Mouse (Mus musculus): ENCODE measurements around the gene Hsph1. TPM values are rescaled to one million over a fixed set of nuclear protein-coding genes. Genes with fewer than 3 reads are reported as not detected.

Gene Hsph1
- polyA plus RNA-seq, 1 experiment: 124 TPM

DNA sequence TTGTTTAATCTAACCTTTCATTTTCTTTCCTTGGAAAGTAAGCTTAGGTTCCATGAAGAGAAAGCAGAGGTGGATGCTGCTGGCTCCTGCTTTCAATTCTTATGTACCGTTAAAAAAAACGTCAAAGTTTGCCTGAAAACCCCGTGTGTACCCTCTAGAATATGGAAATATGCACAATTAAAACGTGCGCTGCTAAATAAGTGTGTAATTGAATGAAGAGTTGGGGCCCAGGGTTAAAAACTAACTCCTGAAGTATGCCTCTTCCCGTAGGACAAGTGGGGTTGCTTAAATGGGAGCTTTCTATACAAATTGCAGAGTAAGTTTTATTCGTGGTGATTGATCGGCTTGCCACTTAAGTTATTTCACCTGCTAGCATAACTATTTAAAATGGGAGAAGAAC is 1.1 kb upstream of the Hsph1 start:
- Histone ChIP-seq H3K27me3 (ENCODE audit: control insufficient read depth, insufficient read depth, low read length) (no peaks in the 10 kb centered on the region), H3K4me3 (replicated peaks; ENCODE audit: insufficient read depth, low read depth, low read length) (no peak overlapping the region), H3K27ac (ENCODE audit: insufficient read depth, low read length) (no peak overlapping the region), H3K4me1 (ENCODE audit: control insufficient read depth, insufficient read depth, low read length) (no peaks in the 10 kb centered on the region)
- no peak for TF ChIP-seq POLR2A (IDR thresholded peaks at IDR 0.05; ENCODE audit: borderline replicate concordance, insufficient read depth, low read length)
- TF ChIP-seq CTCF (IDR thresholded peaks at IDR 0.05; ENCODE audit: borderline replicate concordance, insufficient read depth, low read depth, low read length): no peak
- DNase-seq: no peak
- 45% methylated on average over 8 of the region's 8 CpGs for WGBS

DNA sequence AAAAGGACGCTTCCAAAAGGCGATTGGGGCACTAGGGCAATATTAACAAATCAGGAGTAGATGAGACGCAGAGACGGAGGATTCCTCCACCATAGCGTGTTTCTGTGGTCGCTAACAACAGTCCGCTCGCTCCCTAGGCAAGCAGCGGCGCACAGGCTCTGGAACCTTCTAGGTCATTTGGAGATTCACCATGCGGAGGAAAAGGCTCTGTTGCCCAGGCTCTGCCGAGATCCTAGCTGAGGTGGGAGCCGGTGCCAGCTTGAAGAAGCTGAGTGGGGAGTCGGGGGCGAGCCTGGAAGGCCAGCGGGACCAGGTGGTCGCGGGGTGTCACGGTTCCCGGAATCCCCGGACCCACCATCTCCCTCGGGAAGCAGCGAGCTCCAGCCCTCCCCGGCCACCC is 620 bp downstream of the Hsph1 start:
- DNase-seq: no peak
- H3K4me3 ChIP-seq (replicated peaks; ENCODE audit: insufficient read depth, low read depth, low read length): peak overlapping the region; percentile 83
- H3K4me1 ChIP-seq (ENCODE audit: control insufficient read depth, insufficient read depth, low read length): no peaks in the 10 kb centered on the region
- H3K27me3 ChIP-seq (ENCODE audit: control insufficient read depth, insufficient read depth, low read length): no peaks in the 10 kb centered on the region
- peak overlapping the region; percentile 51 for H3K27ac ChIP-seq (ENCODE audit: insufficient read depth, low read length)
- no peak for TF ChIP-seq POLR2A (IDR thresholded peaks at IDR 0.05; ENCODE audit: borderline replicate concordance, insufficient read depth, low read length)
- no peak for TF ChIP-seq CTCF (IDR thresholded peaks at IDR 0.05; ENCODE audit: borderline replicate concordance, insufficient read depth, low read depth, low read length)
- WGBS: 1% methylated on average over 24 of the region's 24 CpGs

DNA sequence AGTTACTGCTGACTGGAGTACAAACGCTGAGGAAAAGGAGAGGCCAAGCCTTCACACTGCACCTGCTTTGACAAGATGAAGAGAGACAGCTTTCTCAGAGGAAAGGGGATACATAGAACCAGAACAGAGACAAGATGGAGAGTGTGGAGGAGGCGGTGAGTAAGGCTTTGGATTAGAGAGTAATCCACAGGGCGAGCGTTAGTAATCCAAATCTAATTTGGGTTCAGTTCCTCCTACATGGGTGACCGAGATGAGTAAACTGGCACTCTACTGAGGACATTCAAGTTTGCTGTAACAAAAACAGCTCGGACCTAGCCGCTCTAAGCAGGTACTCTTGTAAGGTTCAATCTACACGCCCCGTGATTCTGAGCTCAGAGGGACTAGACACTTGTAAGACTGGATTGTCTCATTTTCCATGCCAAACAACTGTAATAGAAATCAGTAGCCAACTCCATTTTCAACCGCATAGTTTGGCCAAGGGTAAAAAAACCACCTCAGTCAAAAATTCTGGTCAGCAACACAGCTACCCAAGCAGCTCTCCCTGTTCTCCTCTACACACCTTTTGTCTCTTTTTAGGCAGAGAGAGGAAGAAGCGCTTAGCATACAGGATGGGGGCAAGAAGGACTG is 1.7 kb downstream of the Hsph1 start:
- WGBS: 40% methylated on average over 11 of the region's 11 CpGs
- no peak overlapping the region for H3K27ac ChIP-seq (ENCODE audit: insufficient read depth, low read length)

GRCm38 (mm10) chr5:149625547-149625946 is 10.6 kb downstream of the Hsph1 start:
- H3K4me1 ChIP-seq (ENCODE audit: control insufficient read depth, insufficient read depth, low read length): no peaks in the 10 kb centered on the region
- TF ChIP-seq POLR2A (IDR thresholded peaks at IDR 0.05; ENCODE audit: borderline replicate concordance, insufficient read depth, low read length) (no peak), CTCF (IDR thresholded peaks at IDR 0.05; ENCODE audit: borderline replicate concordance, insufficient read depth, low read depth, low read length) (no peak)
- no peak overlapping the region for H3K4me3 ChIP-seq (replicated peaks; ENCODE audit: insufficient read depth, low read depth, low read length)
- DNase-seq: no peak
- WGBS: 92% methylated on average over 3 of the region's 3 CpGs
- H3K27ac ChIP-seq (ENCODE audit: insufficient read depth, low read length): no peak overlapping the region
- H3K27me3 ChIP-seq (ENCODE audit: control insufficient read depth, insufficient read depth, low read length): no peaks in the 10 kb centered on the region

More for the DNA sequence above, 1.7 kb downstream of the Hsph1 start:
- DNase-seq: no peak
- no peaks in the 10 kb centered on the region for H3K27me3 ChIP-seq (ENCODE audit: control insufficient read depth, insufficient read depth, low read length)
- no peak overlapping the region for H3K4me3 ChIP-seq (replicated peaks; ENCODE audit: insufficient read depth, low read depth, low read length)
- no peak for TF ChIP-seq POLR2A (IDR thresholded peaks at IDR 0.05; ENCODE audit: borderline replicate concordance, insufficient read depth, low read length)
- no peaks in the 10 kb centered on the region for H3K4me1 ChIP-seq (ENCODE audit: control insufficient read depth, insufficient read depth, low read length)

DNA sequence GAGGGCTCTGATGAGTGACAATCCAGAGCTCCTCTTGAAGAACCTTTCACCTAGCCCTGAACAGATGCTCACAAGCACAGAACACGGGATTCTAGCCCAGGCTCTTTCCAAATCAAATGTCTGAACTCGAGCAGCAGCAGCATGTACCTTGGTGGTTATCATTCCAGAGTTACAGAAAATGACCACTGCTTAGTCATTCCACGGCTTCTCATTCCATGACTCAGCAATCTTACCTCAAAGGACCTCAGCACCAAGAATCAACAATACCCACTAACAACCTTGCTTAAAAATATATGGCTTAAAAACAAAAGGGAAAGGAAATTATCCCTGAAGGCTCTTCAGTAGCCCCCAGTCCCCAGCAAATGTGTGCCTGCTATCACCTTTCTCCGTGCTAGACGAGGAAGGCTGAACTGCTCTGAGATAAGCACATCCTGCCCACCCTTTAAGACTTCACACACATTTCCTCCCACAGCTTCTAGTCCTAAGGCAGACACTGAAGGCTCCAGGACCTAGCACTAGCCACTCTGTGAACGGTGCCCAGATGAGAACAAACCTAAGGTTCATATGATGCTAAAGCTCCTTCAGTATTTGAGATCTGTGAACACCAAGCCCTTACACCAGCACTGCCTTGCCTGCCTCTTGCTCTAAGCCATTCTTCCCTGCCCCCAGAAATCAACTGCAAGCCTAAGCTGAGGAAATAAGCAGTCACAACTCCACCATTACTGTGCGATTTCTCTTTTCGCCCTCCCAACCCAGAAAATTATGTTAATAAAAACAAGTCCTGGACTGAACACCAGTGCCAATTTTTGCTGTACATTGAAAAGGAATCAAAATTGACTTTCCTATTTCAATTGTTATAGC is 12.1 kb downstream of the Hsph1 start:
- no peaks in the 10 kb centered on the region for H3K4me1 ChIP-seq (ENCODE audit: control insufficient read depth, insufficient read depth, low read length)
- no peak for TF ChIP-seq POLR2A (IDR thresholded peaks at IDR 0.05; ENCODE audit: borderline replicate concordance, insufficient read depth, low read length)
- no peak for TF ChIP-seq CTCF (IDR thresholded peaks at IDR 0.05; ENCODE audit: borderline replicate concordance, insufficient read depth, low read depth, low read length)
- no peak overlapping the region for H3K27ac ChIP-seq (ENCODE audit: insufficient read depth, low read length)
- no peak overlapping the region for H3K4me3 ChIP-seq (replicated peaks; ENCODE audit: insufficient read depth, low read depth, low read length)
- no peak for DNase-seq
- H3K27me3 ChIP-seq (ENCODE audit: control insufficient read depth, insufficient read depth, low read length): no peaks in the 10 kb centered on the region
- 87% methylated on average over 8 of the region's 8 CpGs for WGBS

DNA sequence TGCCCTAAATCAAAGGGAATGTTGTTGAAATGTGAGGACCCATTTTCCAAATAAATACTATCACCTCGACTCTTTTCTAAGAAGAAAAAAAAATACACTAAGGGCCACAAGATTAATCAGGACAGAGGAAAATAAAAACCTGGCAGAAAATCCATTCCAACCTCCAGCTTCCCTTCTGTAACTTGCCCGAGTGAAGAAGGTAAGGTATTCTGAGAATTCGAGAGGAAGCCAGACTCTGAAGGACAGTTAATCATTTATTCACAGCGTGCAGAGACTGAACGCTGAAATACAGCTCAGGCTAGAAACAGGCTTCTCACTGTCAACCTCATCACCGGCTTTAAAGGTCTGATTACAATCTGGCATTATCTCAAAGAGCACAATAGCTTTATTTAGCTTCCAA is 13.5 kb downstream of the Hsph1 start:
- no peak for DNase-seq
- no peak overlapping the region for H3K4me3 ChIP-seq (replicated peaks; ENCODE audit: insufficient read depth, low read depth, low read length)
- no peaks in the 10 kb centered on the region for H3K27me3 ChIP-seq (ENCODE audit: control insufficient read depth, insufficient read depth, low read length)
- TF ChIP-seq CTCF (IDR thresholded peaks at IDR 0.05; ENCODE audit: borderline replicate concordance, insufficient read depth, low read depth, low read length): no peak
- TF ChIP-seq POLR2A (IDR thresholded peaks at IDR 0.05; ENCODE audit: borderline replicate concordance, insufficient read depth, low read length): no peak
- no peak overlapping the region for H3K27ac ChIP-seq (ENCODE audit: insufficient read depth, low read length)
- 65% methylated on average over 6 of the region's 6 CpGs for WGBS
- H3K4me1 ChIP-seq (ENCODE audit: control insufficient read depth, insufficient read depth, low read length): no peaks in the 10 kb centered on the region

GRCm38 (mm10) chr5:149622152-149622551 is 14.0 kb downstream of the Hsph1 start:
- Histone ChIP-seq H3K4me1 (ENCODE audit: control insufficient read depth, insufficient read depth, low read length) (no peaks in the 10 kb centered on the region), H3K4me3 (replicated peaks; ENCODE audit: insufficient read depth, low read depth, low read length) (no peak overlapping the region), H3K27ac (ENCODE audit: insufficient read depth, low read length) (no peak overlapping the region), H3K27me3 (ENCODE audit: control insufficient read depth, insufficient read depth, low read length) (no peaks in the 10 kb centered on the region)
- no peak for DNase-seq
- no peak for TF ChIP-seq CTCF (IDR thresholded peaks at IDR 0.05; ENCODE audit: borderline replicate concordance, insufficient read depth, low read depth, low read length)
- TF ChIP-seq POLR2A (IDR thresholded peaks at IDR 0.05; ENCODE audit: borderline replicate concordance, insufficient read depth, low read length): no peak
- 45% methylated on average over 7 of the region's 7 CpGs for WGBS
